Mouse (Mus musculus) hindbrain, embryonic 13.5 days (tissue): ENCODE results near the gene Sept11. TPM values are rescaled to one million over a fixed set of nuclear protein-coding genes. Genes with fewer than 3 reads are reported as not detected.

Experiments used
- ATAC-seq: fragments of 200-750 bp; cut with Nextera tagmentation; 2 replicates; pipeline ENCODE4 v1.8.0; 2017; ENCODE audit warnings: moderate TSS enrichment; ENCODE audit not compliant: low FRiP score
- H3K27ac ChIP-seq: fragments of 300-500 bp; sonication (generic); 2 replicates; pipeline ENCODE4 v1.5.1; 2015; ENCODE audit warnings: inconsistent platforms, mild to moderate bottlenecking, moderate library complexity
- H3K27me3 ChIP-seq: fragments of 300-500 bp; sonication (generic); 2 replicates; pipeline ENCODE4 v1.6.1; 2015; ENCODE audit warnings: mild to moderate bottlenecking, inconsistent platforms
- H3K36me3 ChIP-seq: fragments of 300-500 bp; sonication (generic); 2 replicates; pipeline ENCODE4 v1.6.1; 2015; ENCODE audit warnings: mild to moderate bottlenecking, inconsistent platforms
- H3K4me1 ChIP-seq: fragments of 300-500 bp; sonication (generic); replicated peaks from 2 replicates; pipeline ENCODE4 v1.6.1; 2015; ENCODE audit warnings: inconsistent platforms
- H3K4me2 ChIP-seq: fragments of 300-500 bp; sonication (generic); 2 replicates; pipeline ENCODE4 v1.6.1; 2015; ENCODE audit warnings: inconsistent platforms, mild to moderate bottlenecking, moderate library complexity
- H3K4me3 ChIP-seq: fragments of 300-500 bp; sonication (generic); 2 replicates; pipeline ENCODE4 v1.5.1; 2015; ENCODE audit warnings: mild to moderate bottlenecking, inconsistent platforms
- H3K9ac ChIP-seq: fragments of 300-500 bp; sonication (generic); 2 replicates; pipeline ENCODE4 v1.6.1; 2015; ENCODE audit warnings: mild to moderate bottlenecking, inconsistent platforms
- H3K9me3 ChIP-seq: fragments of 300-500 bp; sonication (generic); 2 replicates; pipeline ENCODE4 v1.6.1; 2016; ENCODE audit warnings: inconsistent platforms
- WGBS: fragments of 180-500 bp; shearing (Covaris S2); methylation state at CpG from one replicate; pipeline ENCODE4 v1.1.7; 2015; 5-methylcytosine and 5-hydroxymethylcytosine counted together
- polyA plus RNA-seq: library from polyadenylated mRNA; unstranded; fragments of >200 nt; fragmentation: Nextera tagmentation; extraction: Ambion mirVana; gene quantifications from 2 replicates; pipeline ENCODE4 v1.2.1, GENCODE M21; 2015

Gene Sept11
- polyA plus RNA-seq, 1 experiment from 2014 or later = 165 TPM

- no peak overlapping the region for H3K27ac ChIP-seq
- H3K4me2 ChIP-seq = no peak overlapping the region
- no peaks in the 10 kb centered on the region for H3K9me3 ChIP-seq
- peaks cover 44% of the 10 kb centered on the region for H3K4me1 ChIP-seq
- H3K9ac ChIP-seq = no peak overlapping the region
- no peak for ATAC-seq
- H3K36me3 ChIP-seq = peaks cover 13% of the 10 kb centered on the region
- H3K27me3 ChIP-seq = no peaks in the 10 kb centered on the region
- no peak overlapping the region for H3K4me3 ChIP-seq
- 95% methylated on average over 10 of the region's 10 CpGs for WGBS
These were observed 42.3 kb downstream of the Sept11 start for GRCm38 (mm10) chr5:93135368-93136107.

GRCm38 (mm10) chr5:93136956-93137586 is 43.8 kb downstream of the Sept11 start:
- H3K4me2 ChIP-seq = no peak overlapping the region
- no peak overlapping the region for H3K9ac ChIP-seq
- no peaks in the 10 kb centered on the region for H3K9me3 ChIP-seq
- WGBS = 70% methylated on average over 5 of the region's 5 CpGs
- H3K27ac ChIP-seq = peak overlapping the region; percentile 44
- H3K36me3 ChIP-seq = peaks cover 24% of the 10 kb centered on the region
- peaks cover 29% of the 10 kb centered on the region for H3K4me1 ChIP-seq
- no peak for ATAC-seq
- H3K4me3 ChIP-seq = no peak overlapping the region
- H3K27me3 ChIP-seq = no peaks in the 10 kb centered on the region

GRCm38 (mm10) chr5:93139350-93139749 is 46.1 kb downstream of the Sept11 start:
- no peak overlapping the region for H3K4me3 ChIP-seq
- WGBS = 93% methylated on average over 9 of the region's 9 CpGs
- H3K9me3 ChIP-seq = no peaks in the 10 kb centered on the region
- no peak overlapping the region for H3K27ac ChIP-seq
- peaks cover 13% of the 10 kb centered on the region for H3K4me1 ChIP-seq
- no peak overlapping the region for H3K9ac ChIP-seq
- peaks cover 38% of the 10 kb centered on the region for H3K36me3 ChIP-seq
- H3K27me3 ChIP-seq = no peaks in the 10 kb centered on the region
- ATAC-seq = no peak
- no peak overlapping the region for H3K4me2 ChIP-seq

- H3K4me2 ChIP-seq = no peak overlapping the region
- H3K27me3 ChIP-seq = no peaks in the 10 kb centered on the region
- H3K36me3 ChIP-seq = peaks cover 38% of the 10 kb centered on the region
- peaks cover 19% of the 10 kb centered on the region for H3K4me1 ChIP-seq
- no peak for ATAC-seq
- 84% methylated on average over 5 of the region's 5 CpGs for WGBS
- no peaks in the 10 kb centered on the region for H3K9me3 ChIP-seq
- no peak overlapping the region for H3K9ac ChIP-seq
- no peak overlapping the region for H3K27ac ChIP-seq
- H3K4me3 ChIP-seq = no peak overlapping the region
These were observed 47.5 kb downstream of the Sept11 start for GRCm38 (mm10) chr5:93140747-93141146.

GRCm38 (mm10) chr5:93143360-93144091 is 50.3 kb downstream of the Sept11 start:
- no peak for ATAC-seq
- 70% methylated on average over 12 of the region's 12 CpGs for WGBS

GRCm38 (mm10) chr5:93144874-93145273 is 51.6 kb downstream of the Sept11 start:
- Histone ChIP-seq H3K27ac (no peak overlapping the region), H3K4me2 (no peak overlapping the region), H3K9ac (no peak overlapping the region), H3K27me3 (no peaks in the 10 kb centered on the region), H3K9me3 (no peaks in the 10 kb centered on the region), H3K36me3 (peaks cover 45% of the 10 kb centered on the region), H3K4me3 (no peak overlapping the region), H3K4me1 (peaks cover 18% of the 10 kb centered on the region)
- no peak for ATAC-seq
- WGBS = 47% methylated on average over 5 of the region's 5 CpGs

More at GRCm38 (mm10) chr5:93143360-93144091, 50.3 kb downstream of the Sept11 start:
- Histone ChIP-seq H3K27ac (peak overlapping the region; percentile 40; the same call in 1 of the 2 replicates), H3K36me3 (peaks cover 45% of the 10 kb centered on the region), H3K4me1 (peaks cover 18% of the 10 kb centered on the region), H3K9me3 (no peaks in the 10 kb centered on the region), H3K4me3 (no peak overlapping the region), H3K9ac (peak overlapping the region; percentile 24; the same call in 1 of the 2 replicates), H3K4me2 (no peak overlapping the region), H3K27me3 (no peaks in the 10 kb centered on the region)

GRCm38 (mm10) chr5:93145504-93145903 is 52.3 kb downstream of the Sept11 start:
- Histone ChIP-seq H3K4me1 (peaks cover 24% of the 10 kb centered on the region), H3K27ac (no peak overlapping the region), H3K4me3 (no peak overlapping the region), H3K9ac (no peak overlapping the region), H3K9me3 (no peaks in the 10 kb centered on the region), H3K27me3 (no peaks in the 10 kb centered on the region), H3K36me3 (peaks cover 42% of the 10 kb centered on the region), H3K4me2 (no peak overlapping the region)
- 0 out of 2 replicates have a peak, but pooled peaks have one; percentile 15 for ATAC-seq
- WGBS = 74% methylated on average over 6 of the region's 6 CpGs

GRCm38 (mm10) chr5:93149969-93150777 is 56.9 kb downstream of the Sept11 start:
- H3K9me3 ChIP-seq = no peaks in the 10 kb centered on the region
- H3K4me1 ChIP-seq = peaks cover 35% of the 10 kb centered on the region
- no peak overlapping the region for H3K4me3 ChIP-seq
- H3K27me3 ChIP-seq = no peaks in the 10 kb centered on the region
- no peak overlapping the region for H3K4me2 ChIP-seq
- 78% methylated on average over 12 of the region's 12 CpGs for WGBS
- H3K27ac ChIP-seq = no peak overlapping the region
- H3K9ac ChIP-seq = no peak overlapping the region
- ATAC-seq = no peak
- H3K36me3 ChIP-seq = peaks cover 25% of the 10 kb centered on the region

GRCm38 (mm10) chr5:93151985-93152384 is 58.7 kb downstream of the Sept11 start:
- Histone ChIP-seq H3K36me3 (peaks cover 40% of the 10 kb centered on the region), H3K4me2 (no peak overlapping the region), H3K27me3 (no peaks in the 10 kb centered on the region), H3K4me1 (peaks cover 24% of the 10 kb centered on the region), H3K9ac (no peak overlapping the region), H3K27ac (no peak overlapping the region), H3K4me3 (no peak overlapping the region), H3K9me3 (no peaks in the 10 kb centered on the region)
- 86% methylated on average over 6 of the region's 6 CpGs for WGBS
- no peak for ATAC-seq

- H3K4me2 ChIP-seq = no peak overlapping the region
These were observed 59.2 kb downstream of the Sept11 start for GRCm38 (mm10) chr5:93152451-93152850.

GRCm38 (mm10) chr5:93154401-93154800 is 61.2 kb downstream of the Sept11 start:
- Histone ChIP-seq H3K9me3 (no peaks in the 10 kb centered on the region), H3K27me3 (no peaks in the 10 kb centered on the region), H3K4me1 (peaks cover 24% of the 10 kb centered on the region), H3K27ac (no peak overlapping the region), H3K36me3 (peaks cover 55% of the 10 kb centered on the region), H3K9ac (no peak overlapping the region), H3K4me2 (no peak overlapping the region), H3K4me3 (no peak overlapping the region)
- 90% methylated on average over 11 of the region's 11 CpGs for WGBS
- no peak for ATAC-seq

More at GRCm38 (mm10) chr5:93152451-93152850, 59.2 kb downstream of the Sept11 start:
- Histone ChIP-seq H3K27me3 (no peaks in the 10 kb centered on the region), H3K36me3 (peaks cover 45% of the 10 kb centered on the region), H3K4me1 (peaks cover 24% of the 10 kb centered on the region), H3K27ac (no peak overlapping the region), H3K9me3 (no peaks in the 10 kb centered on the region), H3K9ac (no peak overlapping the region), H3K4me3 (no peak overlapping the region)
- ATAC-seq = no peak
- 82% methylated on average over 4 of the region's 4 CpGs for WGBS
